Mouse (Mus musculus) heart, adult 2 months (tissue): ENCODE results near the gene Zbtb40. TPM values are rescaled to one million over a fixed set of nuclear protein-coding genes. Genes with fewer than 3 reads are reported as not detected.

Experiments
- DNase-seq, 2 experiments: peaks; one replicate each; pipeline ENCODE4 v3.0.0; 2021
- H3K27ac ChIP-seq: fragments of 200-600 bp; 2 replicates; pipeline ENCODE4 v1.8.1; 2022
- H3K27me3 ChIP-seq: fragments of 200-500 bp; 2 replicates; pipeline ENCODE4 v1.6.1; 2012; ENCODE audit warnings: mild to moderate bottlenecking, low read length, inconsistent platforms, mixed read lengths; ENCODE audit not compliant: control insufficient read depth, insufficient read depth
- H3K36me3 ChIP-seq: fragments of 200-500 bp; 2 replicates; pipeline ENCODE4 v1.6.1; 2012; ENCODE audit warnings: low read length, inconsistent platforms; ENCODE audit not compliant: control insufficient read depth, insufficient read depth
- H3K4me1 ChIP-seq: fragments of 200-500 bp; 2 replicates; pipeline ENCODE4 v1.6.1; 2011; ENCODE audit warnings: low read length; ENCODE audit not compliant: control insufficient read depth, insufficient read depth
- H3K4me3 ChIP-seq: fragments of 200-600 bp; 2 replicates; pipeline ENCODE4 v1.8.1; 2022
- H3K79me2 ChIP-seq: fragments of 200-500 bp; replicated peaks from 2 replicates; pipeline ENCODE4 v1.6.1; 2012; ENCODE audit warnings: mild to moderate bottlenecking, inconsistent platforms, low read length, moderate library complexity, mixed read lengths; ENCODE audit not compliant: control insufficient read depth, insufficient read depth
- H3K9ac ChIP-seq: fragments of 200-500 bp; 2 replicates; pipeline ENCODE4 v1.6.1; 2012; ENCODE audit warnings: low read depth, mild to moderate bottlenecking, control low read depth, inconsistent platforms, low read length, mixed read lengths
- CTCF ChIP-seq: fragments of 200-600 bp; IDR thresholded peaks from 2 replicates; pipeline ENCODE4 v1.8.1; 2022; ENCODE audit warnings: antibody characterized with exemption, mild to moderate bottlenecking, moderate library complexity
- EP300 ChIP-seq: fragments of 200-500 bp; IDR thresholded peaks from 2 replicates; pipeline ENCODE4 v1.6.1; 2011; ENCODE audit warnings: low read depth, low read length, control low read depth; ENCODE audit not compliant: insufficient read depth
- POLR2A ChIP-seq: fragments of 200-500 bp; IDR thresholded peaks from 2 replicates; pipeline ENCODE4 v1.6.1; 2011; ENCODE audit warnings: mild to moderate bottlenecking, low read depth, low read length, control low read depth; ENCODE audit not compliant: insufficient read depth
- WGBS: fragments of 180-500 bp; shearing (Covaris S2); methylation state at CpG from one replicate; pipeline ENCODE4 v1.1.7; 2018; 5-methylcytosine and 5-hydroxymethylcytosine counted together
- intact Hi-C: fragments of 180-260 bp; cut with DNase I; formaldehyde crosslinking; loops from one replicate; pipeline ENCODE4 v1.15.1; 2025
- polyA plus RNA-seq: library from polyadenylated mRNA; depleted of rRNA; stranded (reverse); fragments of >200 nt; gene quantifications from 2 replicates; pipeline ENCODE4 v1.2.3, GENCODE M21; 2012
- total RNA-seq, 2 experiments: library from RNA; stranded (reverse); gene quantifications; 2 replicates each; pipeline ENCODE4 v1.2.3; 2021

Gene Zbtb40
- total and polyA plus RNA-seq, 3 experiments = 5.6 to 8.0 (median 7.3) TPM

- Histone ChIP-seq H3K4me3 (no peak overlapping the region), H3K4me1 (no peaks in the 10 kb centered on the region), H3K79me2 (no peaks in the 10 kb centered on the region), H3K27me3 (no peaks in the 10 kb centered on the region), H3K27ac (no peak overlapping the region), H3K36me3 (no peaks in the 10 kb centered on the region), H3K9ac (no peak overlapping the region)
- WGBS = 96% methylated on average over 7 of the region's 7 CpGs
- intact Hi-C loops = no loop called here
- TF ChIP-seq CTCF (no peak), EP300 (no peak), POLR2A (no peak)
- DNase-seq = no peak
These were observed 47.6 kb downstream of the Zbtb40 start for GRCm38 (mm10) chr4:137001020-137001419.

GRCm38 (mm10) chr4:136998371-136998770 lies 50.2 kb downstream of the Zbtb40 start:
- no peak overlapping the region for H3K27ac ChIP-seq
- H3K79me2 ChIP-seq = no peaks in the 10 kb centered on the region
- intact Hi-C loops = no loop called here
- 85% methylated on average over 7 of the region's 7 CpGs for WGBS
- no peaks in the 10 kb centered on the region for H3K4me1 ChIP-seq
- no peak for DNase-seq
- TF ChIP-seq POLR2A (no peak), EP300 (no peak), CTCF (no peak)
- no peak overlapping the region for H3K9ac ChIP-seq
- no peak overlapping the region for H3K4me3 ChIP-seq
- H3K36me3 ChIP-seq = no peaks in the 10 kb centered on the region
- no peaks in the 10 kb centered on the region for H3K27me3 ChIP-seq

- H3K36me3 ChIP-seq = no peaks in the 10 kb centered on the region
- intact Hi-C loops = no loop called here
- TF ChIP-seq CTCF (no peak), POLR2A (no peak), EP300 (no peak)
These were observed 50.8 kb downstream of the Zbtb40 start for GRCm38 (mm10) chr4:136997723-136998345.

GRCm38 (mm10) chr4:136996933-136997332 lies 51.7 kb downstream of the Zbtb40 start:
- no peak for TF ChIP-seq EP300
- no peak for TF ChIP-seq POLR2A
- TF ChIP-seq CTCF = no peak
- Histone ChIP-seq H3K9ac (no peak overlapping the region), H3K36me3 (no peaks in the 10 kb centered on the region), H3K79me2 (no peaks in the 10 kb centered on the region), H3K27ac (no peak overlapping the region), H3K4me3 (no peak overlapping the region), H3K27me3 (no peaks in the 10 kb centered on the region), H3K4me1 (no peaks in the 10 kb centered on the region)
- no peak for DNase-seq
- intact Hi-C loops = no loop called here
- WGBS = 82% methylated on average over 7 of the region's 7 CpGs

More at GRCm38 (mm10) chr4:136997723-136998345, 50.8 kb downstream of the Zbtb40 start:
- no peak overlapping the region for H3K9ac ChIP-seq
- no peak for DNase-seq
- no peaks in the 10 kb centered on the region for H3K4me1 ChIP-seq
- no peak overlapping the region for H3K27ac ChIP-seq
- no peaks in the 10 kb centered on the region for H3K79me2 ChIP-seq
- 91% methylated on average over 12 of the region's 12 CpGs for WGBS
- H3K27me3 ChIP-seq = no peaks in the 10 kb centered on the region
- H3K4me3 ChIP-seq = no peak overlapping the region

- Histone ChIP-seq H3K9ac (no peak overlapping the region), H3K4me3 (no peak overlapping the region), H3K27me3 (no peaks in the 10 kb centered on the region), H3K36me3 (no peaks in the 10 kb centered on the region), H3K79me2 (no peaks in the 10 kb centered on the region), H3K27ac (no peak overlapping the region), H3K4me1 (no peaks in the 10 kb centered on the region)
- DNase-seq = no peak
- TF ChIP-seq EP300 = no peak
- intact Hi-C loops = no loop called here
- WGBS = 78% methylated on average over 14 of the region's 14 CpGs
These were observed 53.2 kb downstream of the Zbtb40 start for GRCm38 (mm10) chr4:136995361-136995760.

- Histone ChIP-seq H3K27ac (no peak overlapping the region), H3K4me1 (no peaks in the 10 kb centered on the region), H3K4me3 (no peak overlapping the region), H3K36me3 (no peaks in the 10 kb centered on the region), H3K9ac (no peak overlapping the region), H3K79me2 (no peaks in the 10 kb centered on the region), H3K27me3 (no peaks in the 10 kb centered on the region)
- no peak for TF ChIP-seq CTCF
- TF ChIP-seq POLR2A = no peak
- no peak for TF ChIP-seq EP300
- intact Hi-C loops = loop anchor here (5.0 kb wide), 1 partner anchor 75 kb away; no protein-coding TSS in a partner anchor
- DNase-seq = no peak
- WGBS = 84% methylated on average over 9 of the region's 9 CpGs
These were observed 66.5 kb downstream of the Zbtb40 start for GRCm38 (mm10) chr4:136981993-136982695.
